Mouse (Mus musculus) forebrain, embryonic 10.5 days (tissue): ENCODE measurements at regions not wholly inside any gene's neighbourhood (a gene's known extent, or its start where the extent isn't known, plus 50 kb on each side); places are given as distances from the start of the nearest gene placed in this dataset.

ENCODE experiments used
- DNase-seq: peaks from one replicate; pipeline ENCODE4 v3.0.0-alpha.2; 2017; ENCODE audit warnings: low spot score; ENCODE audit errors: extremely low spot score
- H3K27ac ChIP-seq: fragments of 300-500 bp; sonication (generic); 2 replicates; pipeline ENCODE4 v1.5.1; 2016; ENCODE audit warnings: mild to moderate bottlenecking
- H3K27me3 ChIP-seq: fragments of 300-500 bp; sonication (generic); 2 replicates; pipeline ENCODE4 v1.6.1; 2016; ENCODE audit warnings: mild to moderate bottlenecking; ENCODE audit not compliant: poor library complexity, severe bottlenecking
- H3K36me3 ChIP-seq: fragments of 300-500 bp; sonication (generic); replicated peaks from 2 replicates; pipeline ENCODE4 v1.6.1; 2016; ENCODE audit warnings: mild to moderate bottlenecking, moderate library complexity
- H3K4me1 ChIP-seq: fragments of 300-500 bp; sonication (generic); 2 replicates; pipeline ENCODE4 v1.6.1; 2016
- H3K4me3 ChIP-seq: fragments of 300-500 bp; sonication (generic); 2 replicates; pipeline ENCODE4 v1.5.1; 2016; ENCODE audit warnings: mild to moderate bottlenecking, moderate library complexity
- H3K9me3 ChIP-seq: fragments of 300-500 bp; sonication (generic); 2 replicates; pipeline ENCODE4 v1.6.1; 2016; ENCODE audit warnings: mild to moderate bottlenecking, moderate library complexity
- WGBS: fragments of 180-500 bp; shearing (Covaris S2); methylation state at CpG from one replicate; pipeline ENCODE4 v1.1.7; 2016; 5-methylcytosine and 5-hydroxymethylcytosine counted together

- Histone ChIP-seq H3K27me3 (no peaks in the 10 kb centered on the region), H3K27ac (no peak overlapping the region), H3K9me3 (no peaks in the 10 kb centered on the region), H3K4me3 (no peak overlapping the region), H3K36me3 (no peaks in the 10 kb centered on the region), H3K4me1 (no peaks in the 10 kb centered on the region)
- no peak for DNase-seq
- WGBS: 89% methylated on average over 8 of the region's 8 CpGs
These were observed 83.8 kb upstream of the Pced1b start for GRCm38 (mm10) chr15:97163090-97163489.

- WGBS: 93% methylated on average over 8 of the region's 8 CpGs
- H3K27ac ChIP-seq: no peak overlapping the region
- no peak overlapping the region for H3K4me3 ChIP-seq
- no peak for DNase-seq
- no peaks in the 10 kb centered on the region for H3K4me1 ChIP-seq
- no peaks in the 10 kb centered on the region for H3K27me3 ChIP-seq
- no peaks in the 10 kb centered on the region for H3K9me3 ChIP-seq
- H3K36me3 ChIP-seq: no peaks in the 10 kb centered on the region
These were observed 84.6 kb upstream of the Pced1b start for GRCm38 (mm10) chr15:97162305-97162704.

GRCm38 (mm10) chr15:97161530-97161929 lies 85.4 kb upstream of the Pced1b start:
- Histone ChIP-seq H3K4me3 (no peak overlapping the region), H3K9me3 (no peaks in the 10 kb centered on the region), H3K27ac (no peak overlapping the region), H3K27me3 (no peaks in the 10 kb centered on the region), H3K4me1 (no peaks in the 10 kb centered on the region), H3K36me3 (no peaks in the 10 kb centered on the region)
- 90% methylated on average over 5 of the region's 5 CpGs for WGBS
- DNase-seq: no peak

- Histone ChIP-seq H3K4me1 (no peaks in the 10 kb centered on the region), H3K27ac (no peak overlapping the region), H3K4me3 (no peak overlapping the region), H3K27me3 (no peaks in the 10 kb centered on the region), H3K36me3 (no peaks in the 10 kb centered on the region), H3K9me3 (no peaks in the 10 kb centered on the region)
- no peak for DNase-seq
- 82% methylated on average over 8 of the region's 8 CpGs for WGBS
These were observed 94.6 kb upstream of the Pced1b start for GRCm38 (mm10) chr15:97152354-97152753.

GRCm38 (mm10) chr15:97151793-97152192 lies 95.1 kb upstream of the Pced1b start:
- no peak overlapping the region for H3K27ac ChIP-seq
- DNase-seq: no peak
- H3K36me3 ChIP-seq: no peaks in the 10 kb centered on the region
- 84% methylated on average over 12 of the region's 12 CpGs for WGBS
- no peaks in the 10 kb centered on the region for H3K27me3 ChIP-seq
- H3K4me3 ChIP-seq: no peak overlapping the region
- H3K4me1 ChIP-seq: no peaks in the 10 kb centered on the region
- no peaks in the 10 kb centered on the region for H3K9me3 ChIP-seq

- H3K4me1 ChIP-seq: no peaks in the 10 kb centered on the region
- WGBS: 91% methylated on average over 10 of the region's 10 CpGs
- DNase-seq: no peak
- no peak overlapping the region for H3K4me3 ChIP-seq
- no peaks in the 10 kb centered on the region for H3K9me3 ChIP-seq
- H3K36me3 ChIP-seq: no peaks in the 10 kb centered on the region
- H3K27me3 ChIP-seq: no peaks in the 10 kb centered on the region
- no peak overlapping the region for H3K27ac ChIP-seq
These were observed 95.4 kb upstream of the Slc38a4 start for GRCm38 (mm10) chr15:97150983-97151735.

GRCm38 (mm10) chr15:97141958-97142357 lies 86.2 kb upstream of the Slc38a4 start:
- DNase-seq: no peak

GRCm38 (mm10) chr15:97138265-97138664 lies 82.5 kb upstream of the Slc38a4 start:
- Histone ChIP-seq H3K9me3 (peaks cover 6% of the 10 kb centered on the region; the same call in 1 of the 2 replicates), H3K4me3 (no peak overlapping the region), H3K36me3 (no peaks in the 10 kb centered on the region), H3K27me3 (no peaks in the 10 kb centered on the region), H3K27ac (no peak overlapping the region), H3K4me1 (no peaks in the 10 kb centered on the region)
- 91% methylated on average over 3 of the region's 3 CpGs for WGBS
- DNase-seq: no peak

More at GRCm38 (mm10) chr15:97141958-97142357, 86.2 kb upstream of the Slc38a4 start:
- Histone ChIP-seq H3K36me3 (no peaks in the 10 kb centered on the region), H3K9me3 (peaks cover 6% of the 10 kb centered on the region; the same call in 1 of the 2 replicates), H3K27me3 (no peaks in the 10 kb centered on the region), H3K4me3 (no peak overlapping the region), H3K4me1 (no peaks in the 10 kb centered on the region), H3K27ac (no peak overlapping the region)
- 91% methylated on average over 2 of the region's 2 CpGs for WGBS

GRCm38 (mm10) chr15:97135291-97135690 lies 79.5 kb upstream of the Slc38a4 start:
- H3K36me3 ChIP-seq: no peaks in the 10 kb centered on the region
- H3K4me3 ChIP-seq: no peak overlapping the region
- H3K9me3 ChIP-seq: peaks cover 6% of the 10 kb centered on the region; the same call in 1 of the 2 replicates
- peak; percentile 51 for DNase-seq
- no peaks in the 10 kb centered on the region for H3K4me1 ChIP-seq
- H3K27me3 ChIP-seq: no peaks in the 10 kb centered on the region
- WGBS: 15% methylated on average over 11 of the region's 11 CpGs
- H3K27ac ChIP-seq: no peak overlapping the region

- 98% methylated on average over 8 of the region's 8 CpGs for WGBS
- H3K9me3 ChIP-seq: no peaks in the 10 kb centered on the region
- no peak for DNase-seq
- no peak overlapping the region for H3K27ac ChIP-seq
- no peaks in the 10 kb centered on the region for H3K4me1 ChIP-seq
- no peaks in the 10 kb centered on the region for H3K36me3 ChIP-seq
- H3K4me3 ChIP-seq: no peak overlapping the region
- no peaks in the 10 kb centered on the region for H3K27me3 ChIP-seq
These were observed 72.0 kb upstream of the Slc38a4 start for GRCm38 (mm10) chr15:97127771-97128170.

GRCm38 (mm10) chr15:97125836-97126822 lies 70.4 kb upstream of the Slc38a4 start:
- no peak for DNase-seq
- Histone ChIP-seq H3K4me1 (no peaks in the 10 kb centered on the region), H3K36me3 (no peaks in the 10 kb centered on the region), H3K27ac (no peak overlapping the region), H3K9me3 (no peaks in the 10 kb centered on the region), H3K4me3 (no peak overlapping the region), H3K27me3 (no peaks in the 10 kb centered on the region)
- 84% methylated on average over 15 of the region's 15 CpGs for WGBS

- Histone ChIP-seq H3K27me3 (no peaks in the 10 kb centered on the region), H3K27ac (no peak overlapping the region), H3K36me3 (no peaks in the 10 kb centered on the region), H3K4me3 (no peak overlapping the region), H3K9me3 (no peaks in the 10 kb centered on the region), H3K4me1 (no peaks in the 10 kb centered on the region)
- WGBS: 89% methylated on average over 6 of the region's 6 CpGs
- no peak for DNase-seq
These were observed 66.5 kb upstream of the Slc38a4 start for GRCm38 (mm10) chr15:97122263-97122662.
